Mouse (Mus musculus): ENCODE measurements at regions not wholly inside any gene's neighbourhood (a gene's known extent, or its start where the extent isn't known, plus 50 kb on each side); places are given as distances from the start of the nearest gene placed in this dataset.

GRCm38 (mm10) chr10:34995011-34995410 is 511.8 kb downstream of the Frk start:
- DNase-seq (ENCODE audit: low spot score) = no peak

GRCm38 (mm10) chr10:35013430-35013829 is 530.2 kb downstream of the Frk start:
- no peak for DNase-seq (ENCODE audit: low spot score)

- no peak for DNase-seq (ENCODE audit: low spot score)
These were observed 533.2 kb downstream of the Frk start for GRCm38 (mm10) chr10:35016416-35016815.

GRCm38 (mm10) chr10:35057282-35057681 is 574.1 kb downstream of the Frk start:
- DNase-seq (ENCODE audit: low spot score) = peak; percentile 5

All from embryo, embryonic 10 days (tissue).